Mouse (Mus musculus): Measurements from ENCODE around the gene Mrpl14. TPM values are rescaled to one million over a fixed set of nuclear protein-coding genes. Genes with fewer than 3 reads are reported as not detected.

Mrpl14 gene
- total RNA-seq, 2 experiments from 2014 or later, result 94.7 to 108 TPM

- intact Hi-C loops (cut with DNase I), result no loop called here
- DNase-seq, result peak; percentile 60 to 66
Measured at GRCm38 (mm10) chr17:45685171-45686092, 690 bp upstream of the Mrpl14 start.

- intact Hi-C loops (cut with DNase I), result no loop called here
- DNase-seq, result no peak
Measured at GRCm38 (mm10) chr17:45686716-45687115, 594 bp downstream of the Mrpl14 start, which contains the start of gene Tmem63b. Gene Tmem63b, minus strand, starts transcription at chr17:45686905.

- intact Hi-C loops (cut with DNase I), result no loop called here
Measured at GRCm38 (mm10) chr17:45689120-45689519, 3.0 kb downstream of the Mrpl14 start.

GRCm38 (mm10) chr17:45690044-45690443 lies 3.9 kb downstream of the Mrpl14 start:
- intact Hi-C loops (cut with DNase I), result no loop called here
- no peak for DNase-seq

More at GRCm38 (mm10) chr17:45689120-45689519, 3.0 kb downstream of the Mrpl14 start:
- no peak for DNase-seq

GRCm38 (mm10) chr17:45692159-45692558 lies 6.0 kb downstream of the Mrpl14 start:
- intact Hi-C loops (cut with DNase I), result no loop called here
- no peak for DNase-seq

- peak; percentile 60 to 69 for DNase-seq
- intact Hi-C loops (cut with DNase I), result no loop called here
Measured at GRCm38 (mm10) chr17:45693812-45694565, 7.9 kb downstream of the Mrpl14 start.

GRCm38 (mm10) chr17:45695227-45696120 lies 9.4 kb downstream of the Mrpl14 start:
- intact Hi-C loops (cut with DNase I), result no loop called here
- no peak for DNase-seq

GRCm38 (mm10) chr17:45696981-45697380 lies 10.9 kb downstream of the Mrpl14 start:
- intact Hi-C loops (cut with DNase I), result no loop called here
- DNase-seq, result no peak

- intact Hi-C loops (cut with DNase I), result no loop called here
- DNase-seq, result no peak
Measured at GRCm38 (mm10) chr17:45698368-45698767, 12.2 kb downstream of the Mrpl14 start.

- intact Hi-C loops (cut with DNase I), result no loop called here
- DNase-seq, result no peak
Measured at GRCm38 (mm10) chr17:45699039-45699740, 13.1 kb downstream of the Mrpl14 start.

- intact Hi-C loops (cut with DNase I), result no loop called here
- peak; percentile 62 to 73 for DNase-seq
Measured at GRCm38 (mm10) chr17:45700496-45701235, 14.5 kb downstream of the Mrpl14 start.

- intact Hi-C loops (cut with DNase I), result no loop called here
Measured at GRCm38 (mm10) chr17:45701236-45701591, 15.1 kb downstream of the Mrpl14 start.

GRCm38 (mm10) chr17:45702254-45702653 lies 16.1 kb downstream of the Mrpl14 start:
- intact Hi-C loops (cut with DNase I), result no loop called here
- DNase-seq, result no peak

More at GRCm38 (mm10) chr17:45701236-45701591, 15.1 kb downstream of the Mrpl14 start:
- DNase-seq, result no peak

GRCm38 (mm10) chr17:45703187-45703586 lies 17.1 kb downstream of the Mrpl14 start:
- intact Hi-C loops (cut with DNase I), result no loop called here
- DNase-seq, result no peak

GRCm38 (mm10) chr17:45706796-45707195 lies 20.7 kb downstream of the Mrpl14 start:
- DNase-seq, result no peak
- intact Hi-C loops (cut with DNase I), result no loop called here

GRCm38 (mm10) chr17:45707376-45707775 lies 21.3 kb downstream of the Mrpl14 start:
- DNase-seq, result no peak
- intact Hi-C loops (cut with DNase I), result no loop called here

GRCm38 (mm10) chr17:45708179-45708578 lies 22.1 kb downstream of the Mrpl14 start:
- intact Hi-C loops (cut with DNase I), result no loop called here
- no peak for DNase-seq

- intact Hi-C loops (cut with DNase I), result no loop called here
- DNase-seq, result no peak
Measured at GRCm38 (mm10) chr17:45709829-45710228, 23.7 kb downstream of the Mrpl14 start.

- intact Hi-C loops (cut with DNase I), result no loop called here
- no peak for DNase-seq
Measured at GRCm38 (mm10) chr17:45710407-45710806, 24.3 kb downstream of the Mrpl14 start.
